Mouse (Mus musculus): ENCODE results near the gene Tmem88. TPM values are rescaled to one million over a fixed set of nuclear protein-coding genes. Genes with fewer than 3 reads are reported as not detected.

The Tmem88 gene
- polyA plus RNA-seq (2015; fragmentation: Nextera tagmentation; extraction: Ambion mirVana): 5.9 and 6.7 TPM in 2 replicates

DNA sequence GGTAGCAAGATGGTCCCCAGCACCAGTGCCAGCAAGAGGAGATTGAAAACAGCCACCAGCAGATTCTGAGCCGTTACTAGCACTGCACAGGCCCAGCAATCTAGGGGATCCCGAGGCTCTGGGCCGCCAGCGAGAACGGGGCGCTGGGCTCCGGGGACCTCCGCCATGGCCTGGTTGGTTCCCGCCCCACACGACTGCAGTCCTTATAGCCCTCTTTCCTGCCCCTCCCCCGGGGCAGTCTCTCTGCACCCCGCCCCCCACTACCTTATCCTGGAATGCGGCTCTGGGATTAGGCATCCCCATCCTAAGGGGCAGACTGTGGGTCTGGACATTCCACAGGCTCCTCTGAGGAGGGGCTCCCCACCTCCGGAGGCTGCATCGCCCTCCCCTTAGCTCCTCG is at the start of gene Tmem88:
Gene Tmem88 (minus strand): TSS at position 176 of the 400 bp plus-strand sequence.
- Histone ChIP-seq H3K9me3 (no peaks in the 10 kb centered on the region), H3K4me3 (peak within 1 kb of the TSS; percentile 7; the same call in 1 of the 2 replicates), H3K36me3 (peaks cover 41% of the 10 kb centered on the region), H3K9ac (replicated peaks) (0 out of 2 replicates have a peak within 1 kb of the TSS, but pooled peaks have one; percentile 2), H3K27ac (replicated peaks) (peak within 1 kb of the TSS; percentile 98; the same call in 1 of the 2 replicates), H3K4me2 (replicated peaks) (peak within 1 kb of the TSS; percentile 65; the same call in 1 of the 2 replicates), H3K4me1 (peaks cover 32% of the 10 kb centered on the region), H3K27me3 (no peaks in the 10 kb centered on the region; the same call in 1 of the 2 replicates)
- WGBS: 12% methylated on average over 16 of the region's 16 CpGs
- ATAC-seq (replicated peaks): no peak

DNA sequence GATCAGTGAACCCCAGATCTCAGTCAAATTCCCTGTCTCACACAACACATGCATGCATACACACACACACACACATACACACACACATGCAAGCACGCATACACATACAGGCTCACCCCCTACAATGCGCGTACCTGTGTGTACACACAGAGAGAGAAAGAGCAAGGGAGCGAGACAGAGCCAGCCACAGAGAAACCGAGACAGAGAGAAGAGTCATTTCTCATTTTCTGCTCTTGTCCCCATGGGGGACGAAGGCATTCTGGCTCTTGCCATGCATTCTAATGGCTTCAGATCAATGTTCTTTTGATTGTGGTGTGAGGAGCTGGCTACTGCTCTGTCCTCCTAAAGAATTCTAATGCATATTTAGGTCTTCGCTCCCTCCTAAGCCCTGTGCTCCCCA is 49.3 kb upstream of the Tmem88 start:
- no peak overlapping the region for H3K27ac ChIP-seq (replicated peaks)
- 86% methylated on average over 7 of the region's 7 CpGs for WGBS

DNA sequence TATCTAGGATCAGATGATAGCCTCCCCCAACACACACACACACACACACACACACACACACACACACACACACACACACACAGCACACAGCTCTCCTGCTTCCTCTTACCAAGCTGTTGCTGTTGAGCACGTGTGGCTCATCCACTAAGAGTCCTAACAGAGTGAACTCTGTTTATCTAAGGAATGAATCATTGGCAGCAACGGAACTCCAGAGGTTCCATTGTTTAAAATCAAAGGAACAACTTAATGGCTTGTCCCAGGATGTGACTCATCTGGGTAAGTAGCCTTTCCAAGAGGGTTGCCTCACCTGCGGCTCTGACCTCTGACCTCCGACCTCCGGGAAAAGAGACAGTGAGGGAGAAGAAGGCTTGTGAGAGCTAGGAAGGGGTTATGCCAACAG is 45.3 kb upstream of the Tmem88 start:
- Histone ChIP-seq H3K9ac (replicated peaks) (no peak overlapping the region), H3K4me3 (no peak overlapping the region), H3K9me3 (no peaks in the 10 kb centered on the region), H3K27ac (replicated peaks) (no peak overlapping the region), H3K27me3 (no peaks in the 10 kb centered on the region), H3K4me2 (replicated peaks) (no peak overlapping the region), H3K36me3 (no peaks in the 10 kb centered on the region), H3K4me1 (no peaks in the 10 kb centered on the region)
- ATAC-seq (replicated peaks): no peak
- WGBS: 55% methylated on average over 5 of the region's 5 CpGs

More for the DNA sequence above, 49.3 kb upstream of the Tmem88 start:
- Histone ChIP-seq H3K27me3 (no peaks in the 10 kb centered on the region), H3K36me3 (no peaks in the 10 kb centered on the region), H3K9ac (replicated peaks) (no peak overlapping the region), H3K9me3 (no peaks in the 10 kb centered on the region), H3K4me2 (replicated peaks) (no peak overlapping the region), H3K4me3 (no peak overlapping the region), H3K4me1 (no peaks in the 10 kb centered on the region)
- no peak for ATAC-seq (replicated peaks)

DNA sequence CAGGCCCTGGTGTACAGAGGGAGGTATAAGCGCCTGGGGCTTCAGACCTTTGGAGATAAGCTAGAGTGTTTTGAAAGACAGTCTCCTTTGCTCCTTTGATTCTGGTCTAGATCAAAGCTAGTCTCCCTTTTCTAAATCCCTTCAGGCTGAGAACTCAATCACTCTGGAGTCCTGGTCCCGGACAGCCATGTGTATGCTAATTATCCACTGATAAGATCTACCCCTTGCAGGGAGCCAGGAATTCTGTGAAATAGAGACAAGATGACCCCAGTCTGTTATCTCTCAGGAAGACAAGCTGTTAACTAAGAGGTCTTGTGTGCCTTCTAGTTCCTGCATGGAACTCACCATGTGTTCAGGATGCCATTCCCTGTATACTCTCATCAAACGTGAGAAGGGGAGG is 39.3 kb upstream of the Tmem88 start:
- ATAC-seq (replicated peaks): no peak
- WGBS: 57% methylated on average over 3 of the region's 3 CpGs

DNA sequence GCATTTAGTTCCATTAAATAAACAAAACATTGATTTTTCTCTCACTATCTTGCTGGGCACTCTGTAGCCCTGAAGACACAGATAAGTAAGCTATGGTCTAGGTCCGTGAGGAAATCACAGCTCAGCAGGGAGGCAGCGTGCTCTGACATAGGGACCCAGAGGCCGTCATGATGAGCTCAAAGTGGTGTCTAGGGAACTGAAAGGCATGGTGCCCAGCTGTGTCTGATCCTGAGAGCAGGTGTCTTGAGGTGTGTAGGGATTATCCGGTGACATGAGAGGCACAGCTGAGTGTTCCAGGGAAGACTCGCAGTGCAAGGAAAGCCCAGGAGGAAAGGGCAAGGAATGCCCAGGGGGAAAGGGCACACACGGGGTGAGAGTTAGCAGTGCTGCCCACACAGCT is 35.2 kb upstream of the Tmem88 start:
- Histone ChIP-seq H3K27me3 (no peaks in the 10 kb centered on the region), H3K4me2 (replicated peaks) (no peak overlapping the region), H3K27ac (replicated peaks) (no peak overlapping the region), H3K9me3 (no peaks in the 10 kb centered on the region), H3K4me1 (peaks cover 4% of the 10 kb centered on the region), H3K36me3 (no peaks in the 10 kb centered on the region), H3K9ac (replicated peaks) (no peak overlapping the region), H3K4me3 (no peak overlapping the region)
- WGBS: 73% methylated on average over 6 of the region's 6 CpGs
- ATAC-seq (replicated peaks): no peak

More for the DNA sequence above, 39.3 kb upstream of the Tmem88 start:
- no peak overlapping the region for H3K9ac ChIP-seq (replicated peaks)
- H3K27me3 ChIP-seq: no peaks in the 10 kb centered on the region
- no peaks in the 10 kb centered on the region for H3K9me3 ChIP-seq
- H3K4me3 ChIP-seq: no peak overlapping the region
- H3K27ac ChIP-seq (replicated peaks): no peak overlapping the region
- no peaks in the 10 kb centered on the region for H3K36me3 ChIP-seq
- H3K4me1 ChIP-seq: peaks cover 2% of the 10 kb centered on the region
- no peak overlapping the region for H3K4me2 ChIP-seq (replicated peaks)

DNA sequence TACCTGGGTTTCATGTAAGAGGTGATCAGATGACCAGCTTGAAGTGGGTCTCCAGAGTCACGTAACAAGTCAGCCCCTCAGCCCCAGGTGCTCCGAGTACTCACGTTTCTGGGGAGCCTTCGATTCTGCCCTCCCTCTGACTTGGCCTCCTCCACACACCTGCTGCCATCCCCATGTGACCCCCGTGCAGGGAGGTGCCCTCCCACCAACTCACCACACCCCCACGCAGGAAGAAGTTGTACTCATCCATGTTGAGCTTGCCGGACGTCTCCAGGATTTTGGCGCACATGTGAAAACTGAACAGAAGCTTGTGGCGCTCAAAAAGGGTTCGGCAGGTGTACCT is 34.6 kb upstream of the Tmem88 start:
- Histone ChIP-seq H3K4me1 (peaks cover 4% of the 10 kb centered on the region), H3K9ac (replicated peaks) (no peak overlapping the region), H3K9me3 (no peaks in the 10 kb centered on the region), H3K4me2 (replicated peaks) (no peak overlapping the region), H3K27me3 (no peaks in the 10 kb centered on the region), H3K27ac (replicated peaks) (no peak overlapping the region), H3K4me3 (no peak overlapping the region), H3K36me3 (no peaks in the 10 kb centered on the region)
- ATAC-seq (replicated peaks): no peak
- WGBS: 74% methylated on average over 11 of the region's 11 CpGs

DNA sequence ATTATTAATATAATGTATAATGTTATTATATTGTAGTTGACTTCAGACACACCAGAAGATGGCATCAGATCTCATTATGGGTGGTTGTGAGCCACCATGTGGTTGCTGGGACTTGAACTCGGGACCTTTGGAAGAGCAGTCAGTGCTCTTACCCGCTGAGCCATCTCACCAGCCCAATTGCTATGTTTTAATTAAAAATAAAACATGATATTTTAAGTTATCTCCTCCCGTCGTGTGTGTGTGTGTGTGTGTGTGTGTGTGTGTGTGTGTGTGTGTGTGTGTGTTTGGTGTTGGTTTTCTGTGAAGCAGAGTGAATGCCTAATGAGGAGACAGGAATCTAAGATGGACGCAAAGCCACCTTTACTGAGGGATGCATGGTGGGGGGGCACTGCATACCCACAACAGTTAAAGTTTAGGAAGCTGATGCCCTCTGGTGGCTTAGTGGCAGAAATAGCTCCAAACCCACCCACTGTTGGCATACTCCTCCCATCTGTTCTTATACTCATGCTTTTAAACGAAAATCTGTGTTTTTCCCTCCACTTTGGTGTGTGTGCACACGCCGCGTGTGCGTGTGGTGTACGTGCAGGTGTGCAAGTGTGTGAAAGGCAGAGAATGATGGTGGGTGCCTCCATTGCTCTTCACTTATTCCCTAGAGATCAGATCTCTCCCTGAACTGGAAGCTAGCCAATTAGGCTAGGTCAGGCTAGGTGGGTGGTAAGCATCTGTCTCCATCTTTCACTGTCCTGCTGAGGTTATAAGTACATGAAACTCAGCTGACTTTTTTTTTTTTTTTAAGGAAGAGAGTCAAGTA is 34.0 kb upstream of the Tmem88 start:
- H3K4me1 ChIP-seq: peaks cover 4% of the 10 kb centered on the region
- ATAC-seq (replicated peaks): peak; percentile 66; the same call in 1 of the 2 replicates
- no peak overlapping the region for H3K9ac ChIP-seq (replicated peaks)
- no peaks in the 10 kb centered on the region for H3K9me3 ChIP-seq
- no peak overlapping the region for H3K4me3 ChIP-seq
- H3K4me2 ChIP-seq (replicated peaks): peak overlapping the region; percentile 14; the same call in 1 of the 2 replicates
- 0 out of 2 replicates have a peak overlapping the region, but pooled peaks have one; percentile 18 for H3K27ac ChIP-seq (replicated peaks)
- H3K36me3 ChIP-seq: no peaks in the 10 kb centered on the region
- 29% methylated on average over 11 of the region's 11 CpGs for WGBS
- no peaks in the 10 kb centered on the region for H3K27me3 ChIP-seq

DNA sequence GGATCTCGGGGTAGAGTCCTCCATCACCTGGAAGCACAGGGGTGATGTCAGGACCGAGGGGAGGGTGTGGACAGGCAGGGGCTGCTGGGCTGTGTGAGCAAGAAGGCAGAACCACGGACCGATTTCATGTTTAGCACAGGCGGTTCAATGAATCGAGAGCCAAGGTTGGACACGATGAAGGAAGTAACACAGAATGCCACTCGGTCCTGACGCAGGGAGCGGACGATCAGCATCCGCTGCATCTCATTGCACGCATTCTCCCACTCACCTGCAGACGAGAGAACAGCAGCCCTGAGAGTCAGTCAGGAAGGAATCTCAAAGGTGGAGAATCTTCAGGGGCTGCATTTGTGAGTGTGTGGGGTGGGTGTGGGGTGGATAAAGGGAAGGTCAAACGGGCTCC is 32.6 kb upstream of the Tmem88 start:
- no peak for ATAC-seq (replicated peaks)
- Histone ChIP-seq H3K4me1 (peaks cover 4% of the 10 kb centered on the region), H3K27ac (replicated peaks) (no peak overlapping the region), H3K9me3 (no peaks in the 10 kb centered on the region), H3K27me3 (no peaks in the 10 kb centered on the region), H3K4me3 (no peak overlapping the region), H3K36me3 (no peaks in the 10 kb centered on the region), H3K9ac (replicated peaks) (no peak overlapping the region), H3K4me2 (replicated peaks) (no peak overlapping the region)
- WGBS: 87% methylated on average over 15 of the region's 15 CpGs

DNA sequence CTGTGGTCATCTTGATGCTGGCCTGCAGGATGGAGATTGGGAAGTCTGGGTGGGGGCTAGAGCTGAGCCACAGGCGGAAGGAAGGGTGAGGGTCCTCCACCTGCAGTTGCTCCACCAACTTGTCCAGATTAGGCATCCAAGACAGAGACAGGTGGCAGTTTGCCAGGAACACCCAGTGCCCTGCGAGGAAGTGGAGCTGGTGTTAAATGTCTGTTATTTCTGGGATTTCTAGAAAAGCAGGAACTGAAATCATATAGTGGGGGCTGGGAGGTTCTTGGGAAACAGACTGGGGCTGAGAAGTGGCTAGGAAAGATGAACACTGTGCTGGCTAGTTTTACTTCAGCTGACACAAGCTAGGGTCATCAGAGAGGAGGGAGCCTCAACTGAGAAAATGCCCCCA is 31.3 kb upstream of the Tmem88 start:
- H3K4me1 ChIP-seq: peaks cover 4% of the 10 kb centered on the region
- no peak overlapping the region for H3K9ac ChIP-seq (replicated peaks)
- no peak overlapping the region for H3K4me2 ChIP-seq (replicated peaks)
- H3K36me3 ChIP-seq: no peaks in the 10 kb centered on the region
- WGBS: 43% methylated on average over 2 of the region's 2 CpGs
- H3K27ac ChIP-seq (replicated peaks): no peak overlapping the region
- H3K27me3 ChIP-seq: no peaks in the 10 kb centered on the region
- no peaks in the 10 kb centered on the region for H3K9me3 ChIP-seq
- no peak for ATAC-seq (replicated peaks)
- no peak overlapping the region for H3K4me3 ChIP-seq

DNA sequence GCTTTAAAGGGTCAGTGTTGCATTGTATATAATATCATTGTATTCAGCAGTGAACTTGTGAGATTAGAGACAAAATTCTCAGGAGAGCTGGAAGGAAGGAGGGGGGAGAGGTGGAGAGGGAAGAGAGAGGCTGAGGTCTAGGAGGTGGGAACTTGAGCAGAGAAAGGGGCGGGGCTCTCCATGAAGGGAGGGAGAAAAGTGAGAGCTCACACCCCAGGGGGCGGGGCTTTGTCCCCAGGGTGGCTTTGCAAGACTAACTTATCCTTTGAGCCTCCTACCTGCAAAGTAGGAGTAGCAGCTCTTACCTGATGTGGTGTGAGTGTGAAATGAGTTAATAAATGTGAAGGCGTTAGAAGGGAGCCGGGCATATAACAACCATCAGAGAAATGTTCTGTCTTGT is 30.7 kb upstream of the Tmem88 start:
- ATAC-seq (replicated peaks): no peak
- H3K27ac ChIP-seq (replicated peaks): no peak overlapping the region
- no peak overlapping the region for H3K4me2 ChIP-seq (replicated peaks)
- peaks cover 4% of the 10 kb centered on the region for H3K4me1 ChIP-seq
- H3K9me3 ChIP-seq: no peaks in the 10 kb centered on the region
- no peak overlapping the region for H3K4me3 ChIP-seq
- WGBS: 38% methylated on average over 4 of the region's 4 CpGs
- no peaks in the 10 kb centered on the region for H3K36me3 ChIP-seq
- H3K27me3 ChIP-seq: no peaks in the 10 kb centered on the region
- H3K9ac ChIP-seq (replicated peaks): no peak overlapping the region

DNA sequence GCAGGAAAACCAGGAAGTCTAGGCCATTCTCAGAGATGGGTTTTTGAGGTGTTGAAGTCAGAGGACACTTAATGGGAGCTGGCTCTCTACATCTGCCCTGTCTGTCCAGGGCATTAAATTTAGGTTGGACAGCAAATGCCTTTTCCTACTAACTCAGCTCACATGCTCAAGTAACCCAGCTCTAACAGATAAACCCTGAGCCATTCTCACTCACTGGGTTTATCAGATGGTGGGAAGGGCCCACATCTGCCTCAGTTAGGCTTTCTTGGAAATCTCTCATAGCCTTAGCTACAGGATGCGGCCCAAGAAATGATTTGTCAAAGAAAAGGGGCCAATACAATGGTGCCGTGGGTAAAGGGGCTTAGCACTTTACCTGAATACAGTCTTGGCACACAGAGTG is 28.2 kb upstream of the Tmem88 start:
- Histone ChIP-seq H3K9ac (replicated peaks) (no peak overlapping the region), H3K4me2 (replicated peaks) (no peak overlapping the region), H3K36me3 (no peaks in the 10 kb centered on the region), H3K27ac (replicated peaks) (no peak overlapping the region), H3K4me3 (no peak overlapping the region), H3K4me1 (0 out of 2 replicates have a peak, but pooled peaks cover 4% of the 10 kb centered on the region), H3K9me3 (no peaks in the 10 kb centered on the region), H3K27me3 (peaks cover 19% of the 10 kb centered on the region)
- WGBS: 64% methylated on average over 2 of the region's 2 CpGs
- ATAC-seq (replicated peaks): no peak

DNA sequence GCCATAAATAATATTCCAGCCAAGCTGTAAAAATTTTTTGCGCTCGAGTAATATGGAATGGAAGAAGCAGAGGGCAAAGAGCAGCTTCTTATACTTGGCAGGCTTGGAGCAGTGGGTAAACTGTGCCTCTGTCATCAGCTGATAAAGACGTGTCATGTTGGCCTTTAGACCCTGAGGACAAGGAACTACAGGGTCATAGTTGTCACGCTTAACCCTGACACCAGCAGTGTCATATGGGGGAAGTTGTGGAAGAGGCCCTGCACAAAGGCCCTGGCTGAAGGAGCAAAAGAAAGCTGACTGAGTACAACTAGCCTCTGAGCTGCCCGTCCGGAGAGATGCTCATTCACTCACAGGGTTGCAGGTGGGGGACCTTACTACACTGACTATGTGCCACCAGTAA is 25.9 kb upstream of the Tmem88 start:
- no peaks in the 10 kb centered on the region for H3K9me3 ChIP-seq
- no peak overlapping the region for H3K4me3 ChIP-seq
- H3K4me2 ChIP-seq (replicated peaks): no peak overlapping the region
- 84% methylated on average over 6 of the region's 6 CpGs for WGBS
- peaks cover 31% of the 10 kb centered on the region for H3K27me3 ChIP-seq
- no peaks in the 10 kb centered on the region for H3K36me3 ChIP-seq
- no peak overlapping the region for H3K27ac ChIP-seq (replicated peaks)
- peaks cover 26% of the 10 kb centered on the region for H3K4me1 ChIP-seq
- no peak for ATAC-seq (replicated peaks)
- H3K9ac ChIP-seq (replicated peaks): no peak overlapping the region

DNA sequence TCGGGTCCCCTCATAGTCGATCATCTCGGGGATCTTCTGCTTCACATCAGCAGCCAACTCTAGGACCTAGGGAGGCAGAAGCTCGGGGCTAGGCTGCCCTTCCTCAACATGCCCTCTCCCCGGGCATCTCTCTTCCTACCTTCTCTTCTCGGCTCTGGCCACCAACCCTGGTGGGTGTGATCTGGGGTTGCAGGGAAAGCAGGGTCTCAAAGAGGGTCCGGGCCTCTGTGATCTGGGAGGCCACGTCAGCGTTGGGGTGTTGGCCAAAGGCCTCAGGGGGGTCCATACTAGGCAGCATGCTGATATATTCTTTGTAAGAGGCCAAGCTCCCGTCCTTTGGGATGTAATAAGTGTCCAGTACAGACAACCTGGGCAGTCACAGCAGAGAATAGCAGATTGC is 24.8 kb upstream of the Tmem88 start:
- H3K27me3 ChIP-seq: peaks cover 31% of the 10 kb centered on the region
- H3K9me3 ChIP-seq: no peaks in the 10 kb centered on the region
- no peak overlapping the region for H3K4me3 ChIP-seq
- ATAC-seq (replicated peaks): no peak
- peaks cover 36% of the 10 kb centered on the region for H3K4me1 ChIP-seq
- no peak overlapping the region for H3K27ac ChIP-seq (replicated peaks)
- WGBS: 92% methylated on average over 10 of the region's 10 CpGs
- H3K4me2 ChIP-seq (replicated peaks): no peak overlapping the region
- H3K36me3 ChIP-seq: no peaks in the 10 kb centered on the region
- H3K9ac ChIP-seq (replicated peaks): no peak overlapping the region
